Mouse (Mus musculus): ENCODE data around the gene Ifnlr1. TPM values are rescaled to one million over a fixed set of nuclear protein-coding genes. Genes with fewer than 3 reads are reported as not detected.

The Ifnlr1 gene
- polyA plus RNA-seq, 1 experiment from 2014 or later = 0.41 TPM

Other genes with a start within 250 kb of the Ifnlr1 start
- gene Stpg1, start 191.5 kb upstream of the Ifnlr1 start, polyA plus RNA-seq (2015; fragmentation: Nextera tagmentation; extraction: Ambion mirVana) = 0.36 and 0.59 TPM in 2 replicates
- 10.7 and 13.1 TPM in 2 replicates for gene Nipal3, start 191.2 kb upstream of the Ifnlr1 start, polyA plus RNA-seq (2015; fragmentation: Nextera tagmentation; extraction: Ambion mirVana)
- gene Grhl3, start 112.7 kb upstream of the Ifnlr1 start, polyA plus RNA-seq (2015; fragmentation: Nextera tagmentation; extraction: Ambion mirVana) = 1.5 TPM in 2 replicates
- not detected in 2 replicates for gene Il22ra1, start 41.9 kb downstream of the Ifnlr1 start, polyA plus RNA-seq (2015; fragmentation: Nextera tagmentation; extraction: Ambion mirVana)
- 0.27 and 0.70 TPM in 2 replicates for gene Myom3, start 73.4 kb downstream of the Ifnlr1 start, polyA plus RNA-seq (2015; fragmentation: Nextera tagmentation; extraction: Ambion mirVana)
- gene Srsf10, start 169.5 kb downstream of the Ifnlr1 start, polyA plus RNA-seq (2015; fragmentation: Nextera tagmentation; extraction: Ambion mirVana) = 183 and 190 TPM in 2 replicates
- 92.1 and 96.0 TPM in 2 replicates for gene Pnrc2, start 187.6 kb downstream of the Ifnlr1 start, polyA plus RNA-seq (2015; fragmentation: Nextera tagmentation; extraction: Ambion mirVana)
- gene Cnr2, start 209.1 kb downstream of the Ifnlr1 start, polyA plus RNA-seq (2015; fragmentation: Nextera tagmentation; extraction: Ambion mirVana) = 0.19 TPM in 1 of 2 replicates, not detected in the other
- gene Fuca1, start 234.4 kb downstream of the Ifnlr1 start, polyA plus RNA-seq (2015; fragmentation: Nextera tagmentation; extraction: Ambion mirVana) = 63.2 and 68.3 TPM in 2 replicates

Measured in midbrain, embryonic 15.5 days (tissue).